Mouse (Mus musculus): Measurements from ENCODE around the gene Rxra.

Rxra gene

DNA sequence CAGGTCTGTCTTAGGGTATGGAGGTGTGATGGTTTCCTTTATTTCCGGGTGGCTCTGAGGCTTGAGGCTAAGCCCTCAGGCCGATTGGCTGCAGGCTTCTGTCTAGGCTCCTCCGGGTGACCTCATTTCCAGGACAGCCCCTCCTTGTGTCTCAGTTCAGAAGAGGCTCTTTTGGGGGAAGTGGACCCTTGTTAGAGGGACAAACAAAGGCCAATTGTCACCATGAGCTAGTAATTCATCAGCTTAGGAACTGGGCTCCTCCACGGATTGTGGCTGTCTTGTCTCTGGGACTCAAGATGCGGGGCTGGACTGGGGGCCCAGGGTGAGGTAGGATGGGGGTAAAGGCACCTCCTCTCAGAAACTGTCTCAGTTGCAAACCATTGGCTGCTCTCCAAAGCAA, 5.5 kb upstream of the Rxra start:
- DNase-seq (ENCODE audit: low spot score) = no peak

DNA sequence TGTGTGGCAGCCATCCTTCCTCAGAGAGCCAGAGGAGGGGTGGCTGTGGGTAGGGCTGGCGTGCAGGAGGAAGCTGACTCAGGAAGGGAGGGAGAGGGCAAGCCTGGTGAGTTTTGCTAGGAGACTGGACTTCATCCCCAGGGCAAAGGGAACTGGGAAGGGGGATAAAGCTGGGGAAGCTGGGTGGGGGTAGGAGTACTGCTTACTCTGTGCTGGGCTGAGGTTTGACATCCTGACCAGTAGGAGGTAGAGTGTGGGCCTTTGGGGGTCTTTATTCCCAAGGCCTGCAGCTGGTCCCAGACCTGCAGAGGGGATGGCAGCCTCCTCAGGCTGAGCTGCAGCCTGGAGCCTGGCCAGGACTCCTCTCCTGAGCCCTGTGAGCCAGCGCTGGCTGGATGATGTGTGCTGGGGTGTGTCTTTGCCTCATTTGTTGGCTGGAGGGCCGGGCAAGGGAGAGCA, 4.6 kb upstream of the Rxra start:
- DNase-seq (ENCODE audit: low spot score) = peak; percentile 72

DNA sequence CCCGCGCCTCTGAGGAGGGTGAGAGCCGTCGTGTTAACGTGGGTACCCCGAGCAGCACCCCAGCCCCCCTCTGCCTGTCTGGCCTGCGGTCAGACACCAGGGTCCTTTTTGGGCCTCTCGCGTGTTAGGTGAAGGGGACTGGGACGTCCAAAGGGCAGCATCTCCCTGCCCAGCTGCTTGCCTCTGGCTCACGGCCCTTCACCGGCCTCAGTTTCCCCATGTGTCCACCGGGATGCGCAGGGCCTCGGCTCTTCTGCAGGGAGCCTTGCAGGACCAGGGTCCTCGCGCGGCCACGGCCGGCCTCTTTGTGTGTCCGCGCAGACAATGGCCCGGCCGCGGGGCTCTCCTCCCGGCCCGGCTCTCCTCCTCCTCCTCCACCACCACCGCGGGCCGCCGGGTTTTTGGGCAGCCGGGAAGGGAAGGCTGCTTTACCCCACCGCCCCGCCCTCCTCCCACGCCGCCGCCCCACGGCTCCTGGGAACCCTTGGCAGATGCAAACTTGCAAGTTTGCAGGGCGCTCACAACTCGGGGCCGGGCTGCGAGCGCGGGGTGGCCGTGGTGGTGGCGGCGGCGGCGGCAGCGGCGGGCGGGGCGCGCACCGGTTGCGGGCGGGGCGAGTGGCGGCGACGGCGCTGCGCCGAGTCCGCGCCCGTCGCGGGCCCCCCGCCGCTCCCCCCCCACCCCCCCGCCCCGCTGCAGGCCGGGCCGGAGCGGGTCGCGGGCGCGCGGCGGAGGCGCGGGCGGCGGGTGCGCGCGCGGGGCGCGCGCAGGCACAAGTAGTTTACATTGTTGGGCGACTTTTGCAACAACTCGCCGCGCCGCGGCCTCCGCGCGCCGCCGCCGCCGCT, 462 bp downstream of the Rxra start:
- peak; percentile 86 for DNase-seq (ENCODE audit: low spot score)

DNA sequence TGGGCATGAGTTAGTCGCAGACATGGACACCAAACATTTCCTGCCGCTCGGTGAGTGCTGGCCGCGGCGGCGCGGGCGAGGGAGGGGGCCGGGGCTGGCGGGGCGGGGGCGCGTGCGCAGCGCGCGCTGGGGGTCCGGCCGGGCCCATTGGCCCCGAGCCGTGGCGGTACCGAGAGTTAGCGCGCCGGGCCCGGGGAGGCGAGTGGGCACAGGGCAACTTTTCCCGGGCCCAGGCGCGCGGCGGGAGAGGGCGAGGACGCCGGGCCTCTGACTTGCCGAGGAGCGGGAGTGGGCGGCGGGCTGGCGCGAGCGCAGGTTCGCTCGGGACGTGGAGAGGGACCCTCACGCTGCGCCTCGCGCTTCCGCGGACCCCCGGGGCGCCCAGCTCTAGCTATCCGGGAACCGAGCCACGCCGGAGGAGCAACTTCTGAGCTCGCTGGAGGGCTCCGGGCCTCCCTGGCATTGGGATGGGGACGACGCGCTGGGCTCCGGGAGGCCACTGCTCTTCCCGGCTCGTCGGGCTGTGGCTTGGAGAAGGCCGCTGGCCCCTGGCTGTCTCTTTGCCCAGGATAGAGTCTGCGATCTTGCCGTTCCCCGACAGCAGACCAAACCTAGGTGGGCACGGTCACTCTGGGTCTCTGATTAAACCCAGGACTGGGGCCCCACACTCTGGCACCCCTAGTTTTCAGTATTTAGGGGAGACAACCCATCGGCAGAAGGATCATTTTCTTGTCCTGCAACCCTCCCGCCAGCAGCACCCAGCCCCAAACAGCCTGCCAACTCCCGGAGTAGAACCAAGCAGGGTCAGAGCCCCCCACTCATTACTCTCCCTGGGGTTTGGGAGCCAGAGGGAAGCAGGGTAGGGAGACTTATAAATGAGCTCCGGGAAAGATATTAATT, 1.4 kb downstream of the Rxra start:
- DNase-seq (ENCODE audit: low spot score) = peak; percentile 74

DNA sequence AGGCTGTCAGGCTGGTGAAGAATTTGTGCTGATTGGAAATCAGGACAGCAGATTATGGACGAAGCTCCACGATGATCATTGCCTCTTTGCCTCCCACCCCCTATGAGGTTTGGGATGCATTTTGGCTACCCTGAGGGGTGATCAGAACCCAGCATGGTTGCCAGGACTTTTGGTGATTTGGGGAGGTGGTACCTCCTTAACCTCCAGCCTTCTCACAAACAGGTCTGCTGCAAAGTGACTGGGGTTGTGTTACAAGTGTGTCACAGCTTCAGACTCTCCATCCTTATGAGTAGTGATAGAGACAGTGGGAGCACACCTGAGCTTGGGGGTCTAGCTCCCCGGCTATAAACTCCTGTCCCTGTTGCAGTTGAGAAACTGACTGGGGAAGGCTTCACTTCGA, 2.1 kb downstream of the Rxra start:
- DNase-seq (ENCODE audit: low spot score) = no peak

DNA sequence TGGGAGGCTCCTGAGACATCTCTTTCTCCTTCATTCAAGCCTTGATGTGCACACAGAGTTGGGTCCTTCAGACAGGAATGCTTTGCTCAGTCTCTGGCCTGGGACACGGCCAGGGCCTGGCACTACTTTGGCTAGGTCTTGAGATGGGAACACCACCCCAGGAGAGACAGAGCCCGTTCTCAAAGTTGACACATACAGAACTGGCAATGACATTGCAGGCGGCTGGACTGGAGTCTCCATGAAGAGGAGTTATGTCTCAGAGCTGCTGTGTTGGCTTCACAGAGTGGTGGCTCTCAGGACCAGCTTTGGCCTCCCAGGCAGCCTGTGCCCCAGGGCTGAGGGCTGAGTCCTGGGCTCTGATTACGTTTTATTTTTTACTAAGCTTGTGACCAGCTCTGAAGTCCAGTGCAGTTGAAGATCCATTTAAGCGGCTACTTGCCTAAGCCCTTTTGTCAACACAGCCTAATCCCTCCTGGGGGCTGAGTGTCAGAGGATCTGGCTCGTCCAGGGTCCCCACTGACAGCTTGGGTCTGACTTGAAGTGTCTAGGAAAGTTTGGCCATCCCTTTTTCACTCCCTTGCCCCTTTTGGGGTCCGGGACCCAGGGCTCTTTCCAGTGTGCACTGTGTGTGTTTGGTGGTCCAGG, 2.7 kb downstream of the Rxra start:
- no peak for DNase-seq (ENCODE audit: low spot score)

DNA sequence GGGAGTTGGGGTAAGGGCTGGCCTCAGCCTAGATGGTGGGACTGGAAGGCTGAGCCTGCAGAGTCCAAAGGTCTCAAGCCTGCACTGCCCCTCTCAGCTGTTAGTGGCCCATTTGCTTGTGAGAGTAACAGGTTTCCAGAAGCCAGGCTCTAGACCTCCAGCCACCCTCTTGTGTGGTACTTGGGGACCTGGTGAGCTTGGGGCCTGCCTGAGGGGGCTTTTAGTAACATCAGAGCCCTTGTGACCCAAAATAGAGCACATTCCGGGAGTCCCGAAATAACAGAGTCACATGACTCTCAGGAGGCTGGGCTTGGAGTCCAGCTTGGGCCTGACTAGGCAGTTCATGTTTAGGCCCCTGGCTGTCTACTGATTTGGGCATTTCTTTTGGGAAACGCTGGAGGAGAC, 3.4 kb downstream of the Rxra start:
- DNase-seq (ENCODE audit: low spot score) = no peak

DNA sequence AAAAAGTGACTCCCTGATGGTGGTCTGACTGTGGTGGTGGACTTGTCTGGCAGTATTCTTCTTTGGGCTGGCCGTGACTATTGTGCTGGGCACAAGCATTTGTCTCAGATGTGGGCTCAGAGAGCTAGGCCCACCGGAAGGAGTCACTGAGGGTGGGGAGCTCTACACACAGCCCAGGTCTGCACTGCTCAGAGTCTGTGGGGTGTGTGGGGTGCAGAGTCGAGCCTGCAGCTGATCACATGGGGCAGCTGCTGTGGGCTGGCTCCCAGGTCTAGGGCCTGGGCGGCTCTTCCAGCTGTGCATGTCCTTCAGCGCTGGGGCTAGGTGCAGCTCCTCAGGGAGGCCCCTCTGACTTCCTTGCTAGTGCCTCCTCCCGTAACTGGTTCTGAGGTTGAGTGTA, 3.8 kb downstream of the Rxra start:
- DNase-seq (ENCODE audit: low spot score) = no peak

DNA sequence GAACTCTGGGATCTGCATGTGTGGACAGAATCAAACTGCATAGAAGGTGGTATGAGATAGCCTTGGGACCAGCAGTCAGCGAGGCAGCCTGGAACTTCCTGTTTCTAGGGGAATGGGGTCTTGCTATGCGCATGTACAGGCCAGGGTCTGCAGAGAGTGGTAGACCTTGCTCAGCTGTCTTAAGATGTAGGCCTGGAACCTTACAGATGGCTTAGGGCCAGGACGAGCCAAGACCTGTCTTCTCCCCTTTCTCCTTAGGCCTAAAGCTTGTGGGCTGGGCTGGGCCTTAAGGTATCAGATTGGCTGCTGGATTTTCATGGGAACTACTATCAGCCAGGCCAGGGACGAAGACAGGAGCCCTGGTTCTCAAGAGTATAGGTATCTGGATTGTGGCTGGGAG, 4.4 kb downstream of the Rxra start:
- DNase-seq (ENCODE audit: low spot score) = no peak

DNA sequence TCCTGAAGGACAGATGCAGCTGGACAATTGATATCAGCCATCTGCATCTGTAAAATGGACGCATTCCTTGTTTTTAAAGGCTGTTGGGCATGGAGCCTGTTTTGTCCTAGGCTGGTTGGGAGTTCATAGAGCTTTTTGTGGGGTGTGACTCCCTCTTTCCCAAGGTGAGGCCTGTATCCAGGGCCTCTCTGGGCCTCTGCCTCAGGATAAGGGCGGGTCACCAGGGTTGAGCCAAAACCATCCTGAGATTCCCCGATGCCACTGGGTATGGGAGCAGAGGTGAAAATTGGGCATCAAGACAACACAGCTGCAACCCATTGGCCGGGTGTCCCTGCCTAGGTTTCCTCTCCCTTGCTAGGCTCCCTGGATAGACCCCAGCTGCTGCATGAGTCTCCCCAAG, 5.2 kb downstream of the Rxra start:
- DNase-seq (ENCODE audit: low spot score) = no peak

DNA sequence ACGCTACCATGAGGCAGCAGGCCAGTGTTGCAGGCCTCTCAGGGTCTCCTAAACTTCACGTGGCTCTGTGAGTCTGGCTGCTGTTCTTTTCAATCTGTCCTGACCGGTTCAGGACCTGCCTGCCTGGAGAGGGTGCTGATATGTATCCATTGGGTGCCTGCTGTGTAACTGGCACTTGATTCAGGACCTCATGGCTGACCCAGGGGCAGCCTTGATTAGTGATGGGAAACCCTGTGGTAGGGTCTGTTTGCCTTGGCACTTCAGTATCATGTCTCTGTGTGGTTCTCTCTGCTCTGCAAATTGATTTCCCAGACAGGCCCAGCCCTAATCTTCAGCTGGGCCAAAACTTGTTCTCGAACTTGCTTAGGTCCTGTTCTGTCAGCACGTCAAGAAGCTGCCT, 5.9 kb downstream of the Rxra start:
- no peak for DNase-seq (ENCODE audit: low spot score)

DNA sequence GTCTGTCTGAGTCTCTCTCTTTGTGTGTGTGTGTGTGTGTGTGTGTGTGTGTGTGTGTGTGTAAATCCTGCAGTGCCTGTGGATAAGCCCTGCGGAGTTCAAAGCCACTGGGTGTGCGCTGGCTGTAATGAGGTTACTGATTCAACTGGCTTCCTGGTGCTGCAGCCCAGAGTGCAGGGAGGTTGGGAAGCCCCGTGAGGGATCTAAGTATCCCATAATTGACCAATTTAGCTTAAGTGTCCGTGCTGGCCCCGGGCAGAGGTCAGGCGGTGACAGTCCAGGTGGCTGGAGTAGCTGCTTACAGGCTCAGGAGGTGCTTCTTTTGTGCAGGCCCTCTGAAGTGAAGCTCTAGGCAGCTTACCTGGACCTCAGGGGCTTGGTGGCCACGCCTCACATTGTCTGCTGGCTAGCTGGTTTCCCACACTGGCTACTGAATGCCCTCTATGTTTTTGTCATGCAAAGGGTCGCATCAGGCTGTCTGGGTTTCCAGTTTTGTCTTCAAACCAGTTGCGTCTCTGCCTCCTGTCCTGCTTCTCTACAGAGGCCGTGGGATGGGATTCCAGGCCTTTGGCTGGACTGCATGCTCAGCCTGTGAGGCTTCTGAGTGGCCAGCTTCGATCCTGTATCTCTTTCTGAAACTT, 7.9 kb downstream of the Rxra start:
- no peak for DNase-seq (ENCODE audit: low spot score)

DNA sequence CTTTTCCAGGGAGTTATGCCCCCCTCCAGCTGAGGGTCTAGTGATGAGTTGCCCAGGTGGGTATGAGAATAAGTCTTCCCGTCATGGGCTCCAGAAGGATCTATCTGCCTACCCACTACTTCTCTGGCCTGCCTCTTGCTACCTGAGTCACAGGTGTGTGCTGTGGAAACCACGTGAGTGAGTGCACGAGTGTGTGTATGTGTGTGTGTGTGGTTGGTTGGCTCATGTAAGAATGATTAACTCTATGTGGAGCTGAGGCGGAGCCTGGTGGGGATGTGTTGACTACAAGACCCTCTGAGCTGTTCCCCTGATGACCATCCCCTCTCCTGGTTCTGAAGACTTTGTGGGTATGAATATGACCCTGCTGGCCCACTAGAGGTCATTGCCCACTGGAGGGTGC, 9.7 kb downstream of the Rxra start:
- no peak for DNase-seq (ENCODE audit: low spot score)

DNA sequence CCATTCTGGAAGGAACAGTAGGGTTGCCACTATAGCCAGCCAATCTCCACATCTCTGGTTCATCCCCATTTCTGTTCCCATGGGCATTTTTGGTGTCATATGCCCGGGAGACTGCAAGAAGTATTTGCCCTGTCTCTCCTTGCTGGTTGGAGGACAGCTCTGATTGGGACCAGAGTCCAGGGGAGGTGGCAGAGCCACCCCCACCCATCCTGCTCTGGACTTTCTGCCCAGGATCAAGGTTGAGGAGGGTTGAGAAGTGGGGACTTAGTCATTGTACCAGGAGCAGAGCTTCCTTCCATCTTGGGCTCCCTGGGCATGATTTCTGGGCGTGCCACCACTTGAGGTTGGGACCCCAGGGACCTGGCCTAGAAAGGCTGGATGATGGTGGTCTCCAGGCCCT, 10.1 kb downstream of the Rxra start:
- no peak for DNase-seq (ENCODE audit: low spot score)

DNA sequence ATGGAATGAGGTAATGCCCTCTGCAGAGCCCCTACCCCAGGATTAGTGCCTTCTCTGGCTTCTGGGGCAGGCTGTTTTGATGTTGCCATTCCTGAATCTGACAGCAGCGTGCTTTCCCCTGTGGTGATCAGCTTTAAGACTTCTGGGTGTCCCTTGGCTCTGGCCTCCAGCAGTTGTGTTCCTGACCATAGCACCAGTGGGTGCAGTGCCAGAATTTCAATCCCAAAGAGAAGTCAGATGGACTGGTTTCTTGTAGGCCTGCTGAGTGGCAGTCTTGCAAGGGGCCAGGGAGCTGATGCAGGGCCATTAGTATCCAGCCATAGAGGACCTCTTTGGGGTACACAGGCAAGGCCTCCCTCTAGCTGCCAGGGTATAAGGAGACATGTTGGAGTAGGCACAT, 10.8 kb downstream of the Rxra start:
- DNase-seq (ENCODE audit: low spot score) = no peak

DNA sequence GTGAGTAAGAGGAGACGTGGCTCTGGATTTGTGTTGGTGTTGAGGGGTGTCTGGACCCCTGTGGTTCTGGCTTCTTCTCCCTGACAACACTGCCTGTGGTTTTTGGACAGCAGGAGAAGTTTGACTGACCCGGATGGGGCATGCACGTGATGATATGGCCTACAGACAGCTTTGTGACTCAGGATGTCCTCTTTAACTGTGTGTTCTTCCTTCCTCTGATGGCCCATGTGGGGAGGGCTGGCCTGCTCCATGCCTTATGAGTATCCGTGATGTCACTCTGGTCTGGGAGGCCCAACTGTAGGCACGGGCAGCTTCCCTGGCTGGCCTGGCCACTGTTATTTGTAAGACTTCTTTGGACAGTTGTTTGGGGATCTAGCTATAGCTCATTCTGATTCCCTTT, 11.7 kb downstream of the Rxra start:
- DNase-seq (ENCODE audit: low spot score) = no peak

DNA sequence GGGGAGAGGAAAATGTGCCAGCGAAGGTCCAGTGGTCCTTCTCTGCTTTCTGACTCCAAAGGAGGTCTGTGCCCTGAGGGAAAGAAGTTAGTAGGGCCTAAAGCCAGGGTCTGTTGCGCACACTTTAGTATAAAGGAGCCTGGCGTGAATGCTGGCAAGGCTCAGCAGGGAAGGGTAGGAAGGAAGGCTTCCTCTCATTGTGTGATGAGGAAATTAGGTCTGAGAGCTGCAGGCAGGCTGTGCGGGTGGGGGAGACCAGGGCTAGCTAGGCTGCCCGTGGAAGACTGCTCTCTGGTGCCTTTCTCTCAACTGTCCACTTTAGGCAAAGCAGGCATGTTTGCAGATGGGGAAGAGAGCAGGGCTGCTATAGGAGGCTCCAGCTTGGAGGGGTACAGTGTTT, 14.5 kb downstream of the Rxra start:
- no peak for DNase-seq (ENCODE audit: low spot score)

DNA sequence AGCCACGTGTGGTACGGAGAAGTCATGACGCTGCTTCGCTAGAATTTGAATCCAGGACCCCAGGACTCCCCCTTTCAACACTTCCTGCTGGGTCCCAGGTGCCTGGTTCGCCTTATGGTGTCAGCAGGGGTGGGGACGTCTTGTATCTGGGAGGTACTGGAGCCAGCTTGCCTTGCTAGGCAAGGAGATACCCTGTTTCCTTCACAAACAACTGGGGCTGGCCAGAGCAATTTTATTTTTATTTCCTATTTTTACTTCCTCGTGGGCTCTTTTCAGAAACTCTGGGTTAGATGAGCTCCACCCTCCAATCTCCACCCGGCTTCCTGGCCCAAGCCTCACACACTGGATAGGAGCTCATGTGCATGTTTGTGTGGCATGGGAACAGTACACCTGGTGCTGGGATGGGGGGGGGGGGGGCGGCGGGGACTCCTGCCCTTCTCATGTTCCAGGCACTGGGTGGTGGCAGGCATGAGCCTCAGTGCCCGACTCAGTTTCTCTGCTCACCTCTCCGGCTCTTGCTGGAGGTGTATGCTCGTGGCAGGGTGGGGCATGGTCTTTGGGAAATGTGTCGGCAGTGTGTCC, 15.0 kb downstream of the Rxra start:
- no peak for DNase-seq (ENCODE audit: low spot score)

DNA sequence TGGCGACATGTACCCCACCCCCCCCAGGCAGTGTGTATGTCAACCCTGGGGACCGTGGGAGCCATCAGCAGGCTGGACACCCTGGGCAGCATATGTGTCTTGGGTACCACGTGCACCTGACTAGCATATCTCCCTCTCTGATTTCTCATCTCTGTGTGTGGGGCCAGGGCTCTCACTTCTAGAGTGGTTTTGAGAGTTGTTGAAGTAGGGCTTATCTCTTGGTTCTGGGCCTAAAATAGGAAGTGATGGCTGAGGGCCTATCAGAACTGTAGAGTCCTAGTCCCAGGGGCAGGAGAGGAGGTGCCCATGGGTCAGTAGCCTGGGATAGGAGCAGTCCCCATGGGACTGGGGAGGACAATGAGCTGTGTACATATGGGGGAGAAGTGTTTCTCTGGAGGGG, 16.4 kb downstream of the Rxra start:
- DNase-seq (ENCODE audit: low spot score) = no peak

DNA sequence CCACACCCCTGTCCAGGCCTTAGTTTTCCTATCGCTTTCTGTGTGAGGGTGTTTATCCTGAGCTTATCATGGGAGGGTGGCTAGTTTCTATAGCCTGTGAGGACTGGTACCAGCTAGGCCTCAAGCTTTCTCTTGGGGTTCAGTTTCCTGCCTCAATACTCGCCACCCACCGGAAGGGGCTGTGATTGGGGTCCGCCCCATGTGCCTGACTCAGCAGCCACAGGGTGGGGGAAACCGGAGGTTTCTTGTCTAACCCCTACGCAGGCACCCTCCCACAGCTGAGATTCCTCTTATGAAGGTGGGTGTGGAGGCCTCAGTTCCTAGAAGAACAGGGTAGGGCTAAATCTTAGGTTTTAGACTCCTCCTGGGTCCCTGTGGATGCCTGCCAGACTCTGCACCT, 17.4 kb downstream of the Rxra start:
- no peak for DNase-seq (ENCODE audit: low spot score)

DNA sequence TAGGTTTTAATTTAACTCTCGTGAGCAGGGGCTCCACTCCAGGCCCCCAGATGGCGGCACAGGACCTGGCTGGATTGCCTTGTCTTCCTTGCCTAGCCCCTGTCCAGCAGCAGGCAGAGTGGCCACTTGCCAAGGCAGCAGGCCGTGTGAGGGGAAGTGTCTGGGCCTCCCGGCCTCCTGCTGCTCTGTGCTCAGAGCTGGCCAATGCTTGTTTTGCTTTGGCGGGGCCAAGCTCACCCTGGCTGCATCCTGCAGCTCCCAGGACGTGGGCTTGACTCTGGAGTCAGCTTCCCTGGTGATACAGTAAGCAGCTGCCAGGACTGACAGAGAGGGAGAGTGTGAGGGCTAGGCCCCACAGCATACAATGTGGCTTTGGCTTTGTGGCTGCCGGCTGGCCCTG, 23.3 kb downstream of the Rxra start:
- peak; percentile 87 for DNase-seq (ENCODE audit: low spot score)

DNA sequence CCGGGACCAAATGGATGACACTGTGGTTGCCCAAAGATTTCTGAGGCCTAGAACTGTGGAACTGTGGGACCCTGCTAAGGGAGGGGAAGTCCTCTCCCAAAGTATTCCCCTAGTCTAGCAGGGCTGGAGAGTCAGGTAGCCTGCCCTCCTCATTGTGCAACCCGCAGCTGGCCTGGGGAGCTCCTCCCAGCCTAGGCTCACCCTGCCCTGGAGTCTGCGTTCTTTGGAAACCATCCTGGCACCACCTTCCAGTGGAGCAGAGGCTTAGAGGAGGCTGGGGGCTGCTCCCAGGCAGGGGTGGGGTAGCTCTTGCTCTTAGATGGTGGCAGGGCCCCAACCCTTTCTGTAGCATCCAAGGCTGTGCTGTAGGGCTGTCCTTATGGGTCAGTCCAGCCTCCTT, 26.0 kb downstream of the Rxra start:
- DNase-seq (ENCODE audit: low spot score) = no peak

Measured in testis, postnatal 10 days (tissue).